Mouse (Mus musculus) adrenal gland, postnatal 10 days (tissue): Measurements from ENCODE around the gene Hist1h3h. TPM values are rescaled to one million over a fixed set of nuclear protein-coding genes. Genes with fewer than 3 reads are reported as not detected.

ENCODE experiments used
- microRNA-seq: library from miRNA; unstranded; fragments of <30 nt; microRNA quantifications from one replicate; pipeline ENCODE4 v1.2.0, GENCODE M21; 2021
- total RNA-seq, 2 experiments: library from RNA; stranded (reverse); gene quantifications; 2 replicates each; pipeline ENCODE4 v1.2.3; 2021

The Hist1h3h gene
- total RNA-seq, 2 experiments from 2014 or later, result 397 to 474 TPM

Small RNA genes within 50 kb of the gene (microRNA-seq; reads per million reads assigned to microRNA genes)
- not detected for gene Gm44357
- not detected for gene Gm44367
- gene Gm44454, result not detected

Other genes starting within 250 kb of the Hist1h3h start
- 1 to 10 TPM; 1.1 to 1.4 TPM for gene Nkapl, start 249.2 kb upstream of the Hist1h3h start, total RNA-seq
- gene Zkscan4, start 238.8 kb upstream of the Hist1h3h start, total RNA-seq, result 1 to 10 TPM; 2.4 to 3.4 TPM
- gene Gm10065, start 238.2 kb upstream of the Hist1h3h start, total RNA-seq, result not detected
- gene AK157302, start 222.4 kb upstream of the Hist1h3h start, total RNA-seq, result 10 to 100 TPM; 17.2 to 18.4 TPM
- gene Gm11273, start 216.2 kb upstream of the Hist1h3h start, total RNA-seq, result 100 to 1,000 TPM; 180 to 200 TPM
- 10 to 100 TPM; 16.8 to 24.6 TPM for gene Zkscan8, start 186.5 kb upstream of the Hist1h3h start, total RNA-seq
- gene Olfr1366, start 174.9 kb upstream of the Hist1h3h start, total RNA-seq, result not detected
- gene Olfr1535, start 157.8 kb upstream of the Hist1h3h start, total RNA-seq, result not detected
- not detected for gene Olfr1364, start 135.9 kb upstream of the Hist1h3h start, total RNA-seq
- not detected for gene Olfr1362, start 103.6 kb upstream of the Hist1h3h start, total RNA-seq
- not detected for gene Olfr11, start 75.1 kb upstream of the Hist1h3h start, total RNA-seq
- gene Olfr1361, start 54.3 kb upstream of the Hist1h3h start, total RNA-seq, result not detected
- gene Olfr1360, start 40.3 kb upstream of the Hist1h3h start, total RNA-seq, result not detected
- gene Olfr1359, start 19.5 kb upstream of the Hist1h3h start, total RNA-seq, result not detected
- gene Hist1h2bl, start 1.5 kb upstream of the Hist1h3h start, total RNA-seq, result 100 to 1,000 TPM; 284 to 352 TPM
- gene Hist1h2ai, start 1.2 kb upstream of the Hist1h3h start, total RNA-seq, result 100 to 1,000 TPM; 304 to 363 TPM
- 100 to 1,000 TPM in 1 of 2 experiments, 10 to 100 TPM in 1; 83.1 to 103 TPM for gene Hist1h2bm, start 4.4 kb downstream of the Hist1h3h start, total RNA-seq
- gene Hist1h4j, start 17.4 kb downstream of the Hist1h3h start, total RNA-seq, result 10 to 100 TPM; 63.1 to 70.2 TPM
- gene Hist1h4k, start 32.8 kb downstream of the Hist1h3h start, total RNA-seq, result 100 to 1,000 TPM; 688 to 818 TPM
- 100 to 1,000 TPM; 111 to 143 TPM for gene Hist1h2ak, start 36.2 kb downstream of the Hist1h3h start, total RNA-seq
- gene Hist1h2bn, start 36.5 kb downstream of the Hist1h3h start, total RNA-seq, result 100 to 1,000 TPM; 174 to 201 TPM
- 100 to 1,000 TPM; 179 to 219 TPM for gene Hist1h1b, start 63.0 kb downstream of the Hist1h3h start, total RNA-seq
- 100 to 1,000 TPM; 296 to 332 TPM for gene Hist1h3i, start 65.7 kb downstream of the Hist1h3h start, total RNA-seq
- gene Hist1h2an, start 69.6 kb downstream of the Hist1h3h start, total RNA-seq, result 10 to 100 TPM; 69.2 to 73.2 TPM
- gene Hist1h2bp, start 69.8 kb downstream of the Hist1h3h start, total RNA-seq, result 100 to 1,000 TPM; 111 to 134 TPM
- 100 to 1,000 TPM; 207 to 275 TPM for gene Hist1h2bq, start 92.5 kb downstream of the Hist1h3h start, total RNA-seq
- gene Hist1h2ao, start 92.8 kb downstream of the Hist1h3h start, total RNA-seq, result not detected
- 100 to 1,000 TPM; 590 to 593 TPM for gene Hist1h4m, start 94.1 kb downstream of the Hist1h3h start, total RNA-seq
- 100 to 1,000 TPM in 1 of 2 experiments, 10 to 100 TPM in 1; 81.5 to 146 TPM for gene Hist1h4n, start 114.5 kb downstream of the Hist1h3h start, total RNA-seq
- gene Hist1h2ap, start 115.8 kb downstream of the Hist1h3h start, total RNA-seq, result 100 to 1,000 TPM; 430 to 536 TPM
- gene Hist1h2br, start 116.1 kb downstream of the Hist1h3h start, total RNA-seq, result 100 to 1,000 TPM; 207 to 269 TPM
- gene Zfp184, start 227.4 kb downstream of the Hist1h3h start, total RNA-seq, result 1 to 10 TPM; 2.0 to 2.4 TPM